Mouse (Mus musculus) olfactory bulb, adult 2 months (tissue): ENCODE results near the gene Egfl8. TPM values are rescaled to one million over a fixed set of nuclear protein-coding genes. Genes with fewer than 3 reads are reported as not detected.

Experiments
- H3K27ac ChIP-seq: fragments of 200-500 bp; 2 replicates; pipeline ENCODE4 v1.5.1; 2012; ENCODE audit warnings: low read depth, low read length; ENCODE audit not compliant: insufficient read depth
- H3K4me1 ChIP-seq: fragments of 200-500 bp; 2 replicates; pipeline ENCODE4 v1.6.1; 2012; ENCODE audit warnings: low read length; ENCODE audit not compliant: control insufficient read depth, insufficient read depth
- H3K4me3 ChIP-seq: fragments of 200-500 bp; 2 replicates; pipeline ENCODE4 v1.5.1; 2012; ENCODE audit warnings: mild to moderate bottlenecking, low read depth, low read length, moderate library complexity; ENCODE audit not compliant: insufficient read depth
- CTCF ChIP-seq: fragments of 200-500 bp; IDR thresholded peaks from 2 replicates; pipeline ENCODE4 v1.5.1; 2012; ENCODE audit warnings: low read depth, mild to moderate bottlenecking, low read length, moderate library complexity; ENCODE audit not compliant: insufficient read depth
- POLR2A ChIP-seq: fragments of 200-500 bp; IDR thresholded peaks from 2 replicates; pipeline ENCODE4 v1.6.1; 2012; ENCODE audit warnings: mild to moderate bottlenecking, low read depth, low read length, moderate library complexity; ENCODE audit not compliant: insufficient read depth
- WGBS: fragments of 180-500 bp; shearing (Covaris S2); methylation state at CpG from one replicate; pipeline ENCODE4 v1.1.7; 2018; 5-methylcytosine and 5-hydroxymethylcytosine counted together
- polyA plus RNA-seq: library from polyadenylated mRNA; stranded (reverse); fragments of >200 nt; gene quantifications from 2 replicates; pipeline ENCODE4 v1.2.4, GENCODE M21; 2012; ENCODE audit warnings: low replicate concordance; ENCODE audit not compliant: missing spikeins, insufficient read depth, insufficient read length

The Egfl8 gene
- polyA plus RNA-seq, 1 experiment: not detected

DNA sequence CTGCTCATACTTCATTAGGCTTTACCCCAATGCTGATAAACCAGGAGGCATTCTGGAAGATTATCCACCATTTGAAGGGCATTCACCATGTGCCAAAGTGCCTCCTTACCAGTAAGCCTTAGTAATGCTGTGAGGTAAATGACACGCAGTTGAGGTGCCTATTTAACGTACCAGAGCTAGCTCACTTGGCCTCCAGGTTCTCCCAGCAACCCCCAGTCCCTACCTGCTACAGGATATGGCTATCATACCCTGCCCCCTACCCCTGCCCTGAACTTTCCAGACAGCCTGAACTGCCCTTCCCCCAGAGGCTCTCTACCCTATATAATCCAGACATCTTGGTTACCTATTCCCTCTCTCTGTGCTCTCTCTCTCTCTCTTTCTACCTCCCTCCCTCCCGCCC lies 27.0 kb downstream of the Egfl8 start:
- 85% methylated on average over 3 of the region's 3 CpGs for WGBS
- H3K4me3 ChIP-seq: no peak overlapping the region
- H3K27ac ChIP-seq: no peak overlapping the region
- TF ChIP-seq POLR2A: no peak
- TF ChIP-seq CTCF: no peak
- peaks cover 38% of the 10 kb centered on the region for H3K4me1 ChIP-seq

DNA sequence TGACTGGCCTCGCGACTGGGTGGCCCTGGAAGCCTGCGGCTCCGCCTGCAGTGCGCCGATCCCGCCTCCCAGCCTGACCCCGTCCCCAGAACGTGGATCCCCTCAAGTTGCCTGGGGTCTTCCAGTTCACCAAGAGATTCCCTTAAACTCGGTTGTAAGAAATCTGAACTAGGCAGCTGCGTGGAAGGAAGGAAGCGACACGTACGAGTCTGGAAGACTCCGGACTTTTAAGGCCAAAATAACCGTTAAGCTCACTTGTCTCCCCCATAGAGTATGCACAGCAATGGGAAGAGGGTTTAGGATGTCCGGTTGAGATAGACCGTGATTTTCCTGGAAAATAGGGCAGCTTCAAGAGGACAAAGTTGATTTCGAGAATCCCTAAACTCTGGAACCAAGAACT lies 28.0 kb downstream of the Egfl8 start:
- H3K4me3 ChIP-seq: peak overlapping the region; percentile 76
- peak overlapping the region; percentile 95 for H3K27ac ChIP-seq
- 2% methylated on average over 19 of the region's 19 CpGs for WGBS
- H3K4me1 ChIP-seq: peaks cover 33% of the 10 kb centered on the region
- TF ChIP-seq POLR2A: no peak
- TF ChIP-seq CTCF: no peak

DNA sequence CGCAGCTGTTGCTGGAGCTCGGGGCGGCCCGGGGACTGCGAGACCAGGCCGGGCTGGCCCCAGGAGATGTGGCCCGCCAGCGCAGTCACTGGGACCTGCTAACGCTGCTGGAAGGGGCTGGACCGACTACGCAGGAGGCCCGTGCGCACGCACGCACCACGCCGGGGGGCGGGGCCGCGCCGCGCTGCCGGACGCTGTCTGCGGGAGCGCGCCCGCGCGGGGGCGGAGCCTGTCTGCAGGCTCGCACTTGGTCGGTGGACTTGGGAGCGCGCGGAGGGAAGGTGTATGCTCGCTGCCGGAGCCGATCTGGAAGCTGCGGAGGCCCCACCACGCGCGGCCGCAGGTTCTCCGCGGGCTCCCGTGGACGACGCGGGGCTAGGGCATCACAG lies 28.4 kb downstream of the Egfl8 start:
- WGBS: under 1% methylated on average over 49 of the region's 50 CpGs
- no peak for TF ChIP-seq CTCF
- peak; percentile 99 for TF ChIP-seq POLR2A

DNA sequence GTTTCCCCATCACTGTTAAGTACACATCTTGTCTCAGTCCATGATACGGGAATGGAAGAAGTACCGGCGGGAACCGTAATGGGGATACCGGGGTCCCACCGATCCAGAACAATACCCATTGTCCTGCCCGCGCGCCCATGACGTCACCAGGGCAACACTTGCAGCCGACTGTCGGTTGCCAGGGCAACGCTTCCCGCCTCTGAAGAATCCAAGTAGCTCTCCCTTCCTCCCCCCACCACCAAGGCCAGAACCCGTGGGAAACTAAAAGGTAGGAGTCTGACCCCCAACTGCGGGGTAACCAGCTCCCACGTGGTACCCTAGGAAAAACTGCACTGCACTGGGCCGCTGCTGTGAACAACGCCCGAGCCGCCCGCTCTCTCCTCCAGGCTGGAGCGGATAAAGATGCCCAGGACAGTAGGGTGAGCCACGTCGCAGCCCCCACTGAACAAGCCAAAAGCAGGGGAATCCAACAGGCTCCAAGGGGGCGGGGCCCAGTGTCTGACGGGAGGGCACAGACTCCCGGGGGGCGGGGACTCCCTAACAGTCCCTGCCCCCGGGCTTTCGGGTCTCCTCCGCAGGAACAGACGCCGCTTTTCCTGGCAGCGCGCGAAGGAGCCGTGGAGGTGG lies 28.9 kb downstream of the Egfl8 start:
- peak overlapping the region; percentile 76 for H3K4me3 ChIP-seq
- H3K4me1 ChIP-seq: peaks cover 33% of the 10 kb centered on the region
- TF ChIP-seq CTCF: no peak
- under 1% methylated on average over 38 of the region's 38 CpGs for WGBS
- peak overlapping the region; percentile 96 for H3K27ac ChIP-seq

More for the DNA sequence above, 28.4 kb downstream of the Egfl8 start:
- Histone ChIP-seq H3K27ac (peak overlapping the region; percentile 96), H3K4me1 (peaks cover 33% of the 10 kb centered on the region), H3K4me3 (peak overlapping the region; percentile 76)

DNA sequence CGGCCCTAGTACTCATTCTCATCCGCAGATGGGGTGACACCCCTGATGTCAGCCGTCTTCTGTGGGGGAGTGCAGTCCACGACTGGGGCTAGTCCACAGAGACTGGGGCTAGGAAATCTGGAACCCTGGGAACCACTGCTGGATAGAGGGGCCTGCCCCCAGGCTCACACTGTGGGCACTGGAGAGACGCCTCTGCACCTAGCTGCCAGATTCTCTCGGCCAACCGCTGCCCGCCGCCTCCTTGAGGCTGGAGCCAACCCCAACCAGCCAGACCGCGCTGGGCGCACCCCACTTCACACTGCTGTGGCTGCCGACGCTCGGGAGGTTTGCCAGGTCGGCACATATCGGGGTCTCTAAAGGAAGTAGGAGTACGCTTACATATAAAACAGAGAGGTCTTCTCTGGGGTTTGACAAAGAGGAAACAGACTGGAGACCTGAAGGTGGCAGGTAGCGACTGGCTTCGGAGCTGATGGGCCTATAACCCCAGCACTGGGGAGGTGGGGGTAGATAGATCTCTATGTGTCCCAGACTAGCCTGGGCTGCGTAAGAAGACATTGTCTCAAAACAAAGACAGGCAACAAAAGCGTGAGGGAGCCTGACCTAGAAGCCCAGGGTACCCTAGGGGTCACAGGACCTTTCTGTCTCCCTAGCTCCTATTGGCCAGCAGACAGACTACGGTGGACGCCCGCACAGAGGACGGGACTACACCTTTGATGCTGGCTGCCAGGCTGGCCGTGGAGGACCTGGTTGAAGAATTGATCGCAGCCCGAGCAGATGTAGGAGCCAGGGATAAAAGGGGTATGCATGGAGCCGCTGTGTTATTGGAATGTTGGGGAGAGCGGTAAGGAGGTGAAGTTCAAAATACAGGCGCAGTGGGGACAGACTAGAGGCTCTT lies 29.6 kb downstream of the Egfl8 start:
- Histone ChIP-seq H3K4me1 (peaks cover 26% of the 10 kb centered on the region), H3K27ac (peak overlapping the region; percentile 96), H3K4me3 (peak overlapping the region; percentile 76)
- 21% methylated on average over 32 of the region's 32 CpGs for WGBS
- no peak for TF ChIP-seq POLR2A
- TF ChIP-seq CTCF: no peak

DNA sequence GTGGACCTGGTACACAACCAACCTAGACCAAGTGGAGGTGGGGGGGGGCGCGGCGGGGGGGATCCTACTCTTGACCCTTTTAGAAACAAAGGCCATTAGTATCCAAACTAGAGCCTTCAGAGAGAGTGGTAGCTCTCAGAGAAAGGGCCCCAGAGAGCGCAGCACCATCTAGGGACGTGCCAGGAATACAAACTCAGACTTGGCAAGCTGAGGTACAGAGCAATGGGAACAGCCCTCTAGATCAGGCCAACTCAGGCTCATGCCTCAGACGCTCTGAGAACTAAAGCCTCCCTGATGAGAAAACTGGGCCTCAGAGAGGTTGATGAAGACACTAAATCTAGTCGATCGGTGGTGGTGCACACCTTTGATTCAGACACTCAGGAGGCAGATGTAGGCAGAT lies 30.6 kb downstream of the Egfl8 start:
- H3K4me3 ChIP-seq: no peak overlapping the region
- H3K27ac ChIP-seq: no peak overlapping the region
- WGBS: 73% methylated on average over 8 of the region's 8 CpGs
- no peak for TF ChIP-seq POLR2A
- no peak for TF ChIP-seq CTCF
- H3K4me1 ChIP-seq: peaks cover 16% of the 10 kb centered on the region

DNA sequence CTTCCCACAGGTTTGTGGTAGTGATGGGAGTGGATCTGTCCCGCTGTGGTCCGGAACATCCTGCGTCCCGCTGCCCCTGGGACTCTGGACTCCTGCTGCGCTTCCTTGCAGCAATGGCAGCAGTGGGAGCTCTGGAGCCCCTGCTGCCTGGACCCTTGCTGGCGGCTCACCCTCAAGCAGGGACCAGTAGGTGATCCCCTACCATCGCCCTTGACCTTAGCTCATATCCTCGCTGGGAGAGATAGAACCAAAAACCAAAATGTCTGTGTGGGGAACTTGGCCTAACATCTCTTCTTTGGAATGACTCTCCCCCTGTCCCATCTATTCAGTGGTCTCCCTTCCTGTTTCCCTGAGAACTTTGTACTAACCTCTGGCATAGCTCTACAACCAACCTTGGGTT lies 32.0 kb downstream of the Egfl8 start:
- Histone ChIP-seq H3K4me3 (no peak overlapping the region), H3K4me1 (peaks cover 15% of the 10 kb centered on the region), H3K27ac (no peak overlapping the region)
- no peak for TF ChIP-seq POLR2A
- TF ChIP-seq CTCF: no peak
- WGBS: 95% methylated on average over 8 of the region's 8 CpGs

DNA sequence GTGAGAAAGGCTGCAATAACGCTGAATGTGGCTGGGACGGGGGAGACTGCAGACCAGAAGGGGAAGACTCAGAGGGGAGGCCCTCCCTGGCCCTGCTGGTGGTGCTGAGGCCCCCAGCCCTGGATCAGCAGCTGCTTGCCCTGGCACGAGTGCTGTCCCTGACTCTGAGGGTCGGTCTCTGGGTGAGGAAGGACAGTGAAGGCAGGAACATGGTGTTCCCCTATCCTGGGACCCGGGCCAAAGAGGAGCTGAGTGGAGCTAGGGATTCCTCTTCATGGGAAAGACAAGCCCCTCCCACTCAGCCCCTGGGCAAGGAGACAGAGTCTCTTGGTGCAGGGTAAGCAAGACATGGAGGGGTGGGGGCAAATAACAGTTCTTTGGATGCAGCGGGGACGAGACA lies 32.4 kb downstream of the Egfl8 start:
- TF ChIP-seq CTCF (no peak), POLR2A (no peak)
- H3K27ac ChIP-seq: no peak overlapping the region
- WGBS: 65% methylated on average over 7 of the region's 7 CpGs
- H3K4me3 ChIP-seq: no peak overlapping the region
- H3K4me1 ChIP-seq: peaks cover 15% of the 10 kb centered on the region

DNA sequence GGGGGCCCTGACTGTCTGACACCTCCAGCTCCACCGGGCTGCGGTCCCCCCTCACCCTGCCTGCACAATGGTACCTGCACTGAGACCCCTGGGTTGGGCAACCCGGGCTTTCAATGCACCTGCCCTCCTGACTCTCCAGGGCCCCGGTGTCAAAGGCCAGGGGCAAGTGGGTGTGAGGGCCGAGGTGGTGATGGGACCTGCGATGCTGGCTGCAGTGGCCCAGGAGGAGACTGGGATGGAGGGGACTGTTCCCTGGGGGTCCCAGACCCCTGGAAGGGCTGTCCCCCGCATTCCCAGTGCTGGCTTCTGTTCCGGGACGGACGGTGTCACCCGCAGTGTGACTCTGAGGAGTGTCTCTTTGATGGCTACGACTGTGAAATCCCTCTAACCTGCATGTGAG lies 33.2 kb downstream of the Egfl8 start:
- no peak overlapping the region for H3K27ac ChIP-seq
- peaks cover 13% of the 10 kb centered on the region for H3K4me1 ChIP-seq
- WGBS: 90% methylated on average over 12 of the region's 12 CpGs
- no peak overlapping the region for H3K4me3 ChIP-seq
- TF ChIP-seq POLR2A: no peak
- no peak for TF ChIP-seq CTCF
